Mouse (Mus musculus) layer of hippocampus, adult 9-11 months (tissue): ENCODE data around the gene Cacna1a.
"Not testable (repeated sequence)": the region's sequence is repeated elsewhere in the genome, so short reads cannot be mapped to it uniquely, and the experiment has no call there.

ENCODE experiments used
- DNase-seq: peaks from one replicate; pipeline ENCODE4 v3.0.0; 2022

The Cacna1a gene

DNA sequence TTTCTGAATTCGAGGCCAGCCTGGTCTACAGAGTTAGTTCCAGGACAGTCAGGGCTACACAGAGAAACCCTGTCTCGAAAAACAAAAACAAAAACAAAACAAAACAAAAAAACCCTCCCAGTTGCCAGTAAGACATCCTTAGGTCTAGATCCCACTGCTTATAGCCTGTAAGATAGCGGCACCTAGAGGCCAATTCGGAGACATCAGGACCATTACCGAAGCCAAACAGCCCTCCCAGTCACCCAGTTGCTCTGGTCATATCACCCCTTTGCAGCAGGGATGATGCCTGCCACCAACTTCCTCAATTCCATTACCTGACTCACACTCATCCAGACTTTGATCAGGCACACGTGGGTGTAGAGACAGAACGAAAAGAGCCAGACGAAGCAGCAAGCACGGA is 207.4 kb downstream of the Cacna1a start:
- peak; percentile 49 for DNase-seq

- no peak for DNase-seq
Measured at GRCm38 (mm10) chr8:84599401-84599800, 211.2 kb downstream of the Cacna1a start.

DNA sequence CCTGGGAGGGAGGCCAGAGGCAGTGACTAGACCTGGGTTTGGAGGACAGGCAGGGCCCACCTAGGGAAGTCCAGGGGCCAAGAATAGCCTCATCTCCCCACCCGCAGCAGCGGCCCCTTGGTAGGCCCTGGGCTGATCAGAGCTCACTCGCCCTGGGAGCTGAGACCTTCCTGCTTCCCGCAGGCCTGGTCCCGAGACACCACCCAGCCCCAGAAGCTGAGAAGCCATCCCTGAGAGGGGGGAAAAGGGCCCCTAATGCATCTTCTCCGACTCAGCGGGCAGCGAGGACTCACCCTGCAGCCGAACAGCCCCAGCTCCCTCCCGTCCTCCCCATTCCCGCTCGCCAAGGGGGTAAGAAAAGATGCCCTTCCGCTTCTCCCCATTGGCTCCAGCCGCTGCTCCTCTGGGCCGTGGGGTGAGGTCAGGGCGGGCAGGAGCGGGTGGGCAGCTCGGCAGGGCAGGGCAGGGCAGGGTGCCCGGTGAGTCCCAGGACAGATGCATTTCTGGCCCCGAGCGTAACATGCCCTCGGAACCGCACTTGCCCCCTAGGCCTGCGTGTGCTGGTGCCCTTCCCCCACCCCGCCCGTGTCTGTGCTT is 212.2 kb downstream of the Cacna1a start:
- DNase-seq, result no peak

DNA sequence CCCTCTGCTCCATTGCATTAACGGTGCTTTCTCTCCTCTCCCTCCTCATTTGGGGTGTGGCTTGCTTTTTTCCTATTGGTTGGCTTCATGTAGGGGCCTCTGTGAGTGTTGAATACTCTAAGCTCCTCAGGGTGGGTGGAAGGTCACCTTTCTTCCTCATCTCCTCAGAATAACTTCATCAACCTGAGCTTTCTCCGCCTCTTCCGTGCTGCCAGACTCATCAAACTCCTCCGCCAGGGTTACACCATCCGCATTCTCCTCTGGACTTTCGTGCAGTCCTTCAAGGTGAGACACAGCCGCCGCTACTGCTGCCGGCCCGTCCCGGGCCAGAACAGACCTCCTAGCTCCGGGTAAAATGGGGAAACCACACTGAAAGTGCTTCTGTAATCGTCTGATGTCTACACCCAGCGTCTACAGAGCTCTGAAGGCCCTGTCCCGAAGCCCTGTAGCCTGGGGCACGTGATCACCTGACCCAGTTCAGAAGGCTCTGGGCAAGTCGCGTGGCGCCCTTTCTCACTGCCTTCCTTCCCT is 213.0 kb downstream of the Cacna1a start:
- DNase-seq, result no peak

DNA sequence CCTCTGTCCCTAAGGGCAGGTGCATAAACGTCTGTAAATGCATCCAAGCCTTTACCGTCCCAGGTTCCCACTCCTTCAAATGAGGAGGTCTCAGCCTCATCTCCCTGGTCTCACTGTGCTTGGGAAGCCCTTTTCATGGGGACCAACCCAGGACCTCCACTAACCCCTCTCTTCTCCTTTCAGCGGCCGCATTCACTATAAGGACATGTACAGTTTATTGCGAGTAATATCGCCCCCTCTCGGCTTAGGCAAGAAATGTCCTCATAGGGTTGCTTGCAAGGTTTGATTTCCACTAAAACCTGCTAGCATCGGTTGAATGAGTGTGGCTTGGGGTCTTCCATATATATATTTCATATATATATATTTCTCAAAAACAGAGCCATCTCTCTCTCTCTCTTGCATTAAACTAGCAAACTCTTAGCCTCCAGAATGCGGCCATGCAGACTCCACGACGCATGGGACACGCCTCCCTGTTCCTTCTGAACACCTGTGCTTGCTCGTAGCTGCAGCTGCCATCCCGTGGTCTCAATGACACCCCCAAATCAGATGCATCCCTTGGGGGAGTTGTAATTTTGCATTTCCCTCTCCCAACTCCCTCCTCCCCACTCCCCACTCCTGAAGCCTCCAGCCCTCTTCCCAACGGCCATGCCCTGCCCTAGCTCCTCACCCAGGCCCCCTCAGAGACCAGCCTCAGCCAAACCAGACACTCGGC is 226.4 kb downstream of the Cacna1a start:
- no peak for DNase-seq

DNA sequence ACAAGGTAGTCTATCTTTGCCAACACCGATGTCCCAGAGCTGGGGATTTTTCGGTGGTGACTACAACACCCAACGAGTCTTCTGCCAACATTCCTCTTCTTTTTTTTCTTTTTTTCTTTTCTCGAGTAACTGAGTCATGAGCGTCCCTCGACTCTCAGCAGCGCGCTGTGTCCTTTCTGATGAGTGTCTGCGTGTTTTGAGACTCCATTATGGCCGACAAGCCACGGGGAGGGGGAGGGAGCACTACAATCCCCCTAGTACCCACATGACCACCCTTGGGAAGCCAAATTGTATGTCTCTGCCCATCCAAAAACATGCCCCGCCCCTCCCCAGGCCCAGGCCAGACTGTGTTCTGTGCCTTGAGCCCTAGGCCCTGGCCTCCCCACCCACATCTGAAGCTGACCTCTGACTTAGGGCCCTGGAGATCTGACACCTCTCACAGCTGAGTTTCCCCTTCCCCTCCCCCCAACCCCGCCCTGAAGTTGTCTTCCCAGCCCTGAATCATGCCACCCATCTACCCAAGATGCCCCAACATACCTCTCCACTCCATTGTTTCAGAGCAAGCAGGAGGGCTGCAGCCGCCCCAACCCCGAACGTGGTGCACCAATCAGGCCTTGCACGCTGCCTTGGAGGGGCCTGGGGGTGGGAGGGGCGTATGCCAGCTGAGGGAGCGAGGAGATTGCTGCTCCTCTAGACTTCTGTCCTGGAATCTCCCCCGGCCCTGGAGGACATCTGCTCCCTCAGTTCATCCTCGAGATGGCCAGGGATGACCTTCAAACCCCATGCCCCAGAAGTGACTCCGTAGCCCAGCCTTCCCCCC is 227.6 kb downstream of the Cacna1a start:
- no peak for DNase-seq

DNA sequence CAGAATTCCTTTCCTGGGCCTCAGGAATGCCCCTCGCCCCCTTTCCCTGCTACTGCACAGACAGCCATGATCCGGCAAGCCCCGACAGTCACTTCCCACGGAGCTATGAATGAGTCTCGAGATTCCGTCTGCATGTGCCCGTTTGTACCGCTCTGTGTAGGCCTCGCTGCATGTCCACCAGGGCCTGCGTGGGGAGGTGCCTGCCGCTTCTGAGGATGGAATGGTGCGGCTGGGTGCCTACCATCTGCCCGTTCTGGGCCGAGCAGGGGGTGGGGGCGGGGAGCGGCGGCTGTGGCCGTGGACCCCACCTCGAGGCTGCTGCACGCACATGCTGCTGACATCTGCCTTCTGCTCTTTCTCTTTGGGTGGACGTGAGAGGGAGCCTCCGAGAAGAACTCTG is 228.8 kb downstream of the Cacna1a start:
- DNase-seq, result no peak

DNA sequence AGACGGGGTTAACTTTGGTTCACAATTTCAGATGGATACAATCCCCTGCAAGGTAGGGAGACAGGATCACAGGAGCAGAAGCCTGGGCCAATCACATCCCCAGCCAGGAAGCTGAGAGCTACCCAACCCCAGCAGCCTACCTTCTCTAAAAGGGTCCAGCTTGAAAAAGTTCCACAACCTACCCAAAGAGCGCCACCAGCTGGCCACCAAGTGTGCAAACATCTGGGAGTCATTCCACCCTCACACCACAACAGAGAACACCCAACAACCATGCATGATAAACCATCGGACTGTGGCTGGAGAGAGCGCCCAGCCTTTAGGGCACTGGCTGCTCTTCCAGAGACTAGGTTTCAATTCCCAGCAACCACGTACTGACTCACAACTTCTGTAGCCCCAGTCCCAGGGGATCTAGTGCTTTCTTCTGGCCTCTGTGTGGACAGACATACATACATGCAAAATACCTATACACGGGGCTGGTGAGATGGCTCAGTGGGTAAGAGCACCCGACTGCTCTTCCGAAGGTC is 232.9 kb downstream of the Cacna1a start:
- DNase-seq, result no peak

- DNase-seq, result not testable (repeated sequence)
Measured at GRCm38 (mm10) chr8:84623425-84623824, 235.2 kb downstream of the Cacna1a start.

DNA sequence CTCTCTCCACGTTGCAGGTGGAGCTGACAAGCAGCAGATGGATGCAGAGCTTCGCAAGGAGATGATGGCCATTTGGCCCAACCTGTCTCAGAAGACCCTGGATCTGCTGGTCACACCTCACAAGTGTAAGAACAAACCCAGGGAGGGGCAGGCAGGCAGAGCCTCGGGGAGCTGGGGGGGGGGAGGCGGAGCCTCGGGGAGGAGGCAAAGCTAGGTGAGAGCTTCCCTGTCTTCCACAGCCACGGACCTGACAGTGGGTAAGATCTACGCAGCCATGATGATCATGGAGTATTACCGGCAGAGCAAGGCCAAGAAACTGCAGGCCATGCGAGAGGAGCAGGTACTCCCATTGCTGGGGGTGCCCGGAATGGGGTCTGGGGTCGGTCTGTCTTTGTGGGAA is 241.3 kb downstream of the Cacna1a start:
- no peak for DNase-seq

DNA sequence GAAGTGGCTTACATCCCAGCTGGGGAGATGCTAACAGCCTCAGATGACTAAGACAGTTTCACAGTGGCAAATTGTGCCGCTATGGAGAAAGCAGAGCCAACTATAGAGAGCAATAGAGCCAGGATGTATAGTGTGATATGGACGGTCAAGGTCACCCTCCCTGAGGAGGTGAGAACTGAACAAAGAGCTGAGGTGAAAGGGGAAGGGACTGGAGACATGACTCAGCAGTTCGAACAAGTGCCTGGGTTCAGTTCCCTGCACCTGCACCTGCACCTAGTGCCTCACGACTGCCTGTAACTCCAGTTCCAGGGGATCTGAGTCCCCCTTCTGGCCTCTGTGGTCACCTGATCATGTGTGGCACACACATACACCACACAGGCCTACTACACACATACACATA is 241.9 kb downstream of the Cacna1a start:
- no peak for DNase-seq

DNA sequence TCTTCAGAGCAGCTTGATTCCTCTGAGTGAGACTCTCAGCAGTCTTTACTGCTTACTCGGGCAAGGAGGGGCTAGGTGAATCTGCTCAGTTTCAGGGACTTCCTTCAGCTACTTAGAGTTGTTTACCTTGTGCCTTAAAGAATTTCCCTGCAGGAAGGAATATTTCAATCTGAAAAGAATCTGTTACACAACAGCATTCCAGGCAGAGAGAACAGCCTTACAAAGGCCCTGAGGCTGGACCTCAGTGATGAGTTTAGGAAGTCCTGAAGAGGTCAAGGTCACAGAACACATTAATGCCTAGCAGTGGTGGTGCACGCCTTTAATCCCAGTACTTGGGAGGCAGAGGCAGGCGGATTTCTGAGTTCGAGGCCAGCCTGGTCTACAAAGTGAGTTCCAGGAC is 243.6 kb downstream of the Cacna1a start:
- no peak for DNase-seq

- no peak for DNase-seq
Measured at GRCm38 (mm10) chr8:84633841-84634584, 245.8 kb downstream of the Cacna1a start.

DNA sequence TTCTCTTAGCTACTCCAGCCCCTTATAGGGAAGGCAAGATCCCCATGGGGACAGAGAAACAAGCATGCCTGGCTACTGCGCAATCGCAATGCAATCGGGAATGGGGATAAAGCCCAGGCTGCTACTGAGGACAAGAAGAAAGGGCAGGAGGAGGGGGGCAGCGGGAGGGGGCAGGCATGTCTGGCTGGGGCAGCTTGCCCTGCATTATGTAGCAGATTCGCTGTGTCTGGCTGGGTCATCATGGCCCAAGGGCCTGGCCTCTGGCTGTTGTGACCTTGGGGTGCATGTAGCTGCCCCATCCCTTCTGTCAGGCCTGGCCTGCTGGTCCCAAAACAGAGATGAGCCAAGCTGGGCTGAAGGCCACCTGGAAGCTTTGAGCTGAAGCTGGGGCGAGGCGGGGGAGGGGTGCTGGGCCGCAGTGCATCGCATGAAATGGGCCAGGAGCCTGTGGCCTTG is 246.6 kb downstream of the Cacna1a start:
- DNase-seq, result no peak

DNA sequence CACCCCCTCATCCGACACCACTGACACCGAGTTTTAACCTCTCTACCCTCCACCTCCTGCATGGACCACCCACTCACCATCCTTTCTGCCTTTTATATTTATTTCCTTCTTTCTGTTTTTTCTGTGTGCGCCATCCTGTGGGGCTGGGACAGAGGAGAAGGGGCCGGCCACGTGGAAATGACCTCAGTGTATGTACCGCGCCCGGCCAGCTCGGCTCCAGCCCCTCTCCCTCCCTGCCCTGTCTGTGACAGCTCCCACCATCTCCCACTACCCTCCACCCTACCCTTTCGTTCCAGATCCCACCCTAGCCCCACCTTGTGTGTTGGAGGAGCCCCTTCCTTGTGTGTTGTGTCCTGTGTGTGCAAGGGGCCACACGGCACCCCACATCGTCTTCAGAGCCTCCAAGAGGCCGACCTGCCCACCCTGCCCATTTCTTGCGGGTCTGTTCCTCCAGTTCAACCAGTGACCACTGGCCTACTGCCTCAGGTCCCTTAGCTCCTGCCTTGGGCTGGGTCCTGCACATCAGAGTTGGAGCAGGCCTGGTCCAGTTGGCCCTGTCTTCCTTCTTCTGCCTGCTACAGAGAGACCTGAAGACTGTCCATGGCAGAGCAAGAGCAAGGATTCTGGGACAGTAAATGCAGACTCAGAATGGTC is 247.3 kb downstream of the Cacna1a start:
- DNase-seq, result no peak

DNA sequence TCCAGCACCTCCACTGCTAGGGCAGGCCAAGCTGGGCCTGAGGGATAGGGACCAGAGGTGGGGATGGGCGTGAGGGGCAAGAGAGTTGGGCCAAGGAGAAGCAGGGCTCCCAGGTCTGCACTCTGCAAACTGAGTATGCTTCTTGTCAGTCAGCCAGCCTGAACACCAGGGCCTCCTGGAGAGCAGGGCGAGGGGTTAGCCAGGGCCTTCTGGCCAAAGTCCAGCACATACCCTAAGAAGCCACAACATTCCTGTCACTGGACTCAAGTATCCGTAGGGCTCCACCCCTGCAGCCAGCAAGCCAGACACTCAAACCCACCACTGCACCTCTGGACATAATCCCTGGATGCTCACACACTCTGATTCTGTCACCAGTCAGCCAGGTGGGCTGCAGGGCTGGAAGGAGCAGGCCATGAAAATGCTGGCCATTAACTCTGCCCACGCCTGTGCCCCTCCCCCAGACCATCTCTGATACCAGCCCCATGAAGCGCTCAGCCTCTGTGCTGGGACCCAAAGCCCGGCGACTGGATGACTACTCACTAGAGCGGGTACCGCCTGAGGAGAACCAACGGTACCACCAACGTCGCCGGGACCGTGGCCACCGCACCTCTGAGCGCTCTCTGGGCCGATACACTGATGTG is 247.9 kb downstream of the Cacna1a start:
- no peak for DNase-seq

- no peak for DNase-seq
Measured at GRCm38 (mm10) chr8:84637946-84638554, 249.8 kb downstream of the Cacna1a start.

DNA sequence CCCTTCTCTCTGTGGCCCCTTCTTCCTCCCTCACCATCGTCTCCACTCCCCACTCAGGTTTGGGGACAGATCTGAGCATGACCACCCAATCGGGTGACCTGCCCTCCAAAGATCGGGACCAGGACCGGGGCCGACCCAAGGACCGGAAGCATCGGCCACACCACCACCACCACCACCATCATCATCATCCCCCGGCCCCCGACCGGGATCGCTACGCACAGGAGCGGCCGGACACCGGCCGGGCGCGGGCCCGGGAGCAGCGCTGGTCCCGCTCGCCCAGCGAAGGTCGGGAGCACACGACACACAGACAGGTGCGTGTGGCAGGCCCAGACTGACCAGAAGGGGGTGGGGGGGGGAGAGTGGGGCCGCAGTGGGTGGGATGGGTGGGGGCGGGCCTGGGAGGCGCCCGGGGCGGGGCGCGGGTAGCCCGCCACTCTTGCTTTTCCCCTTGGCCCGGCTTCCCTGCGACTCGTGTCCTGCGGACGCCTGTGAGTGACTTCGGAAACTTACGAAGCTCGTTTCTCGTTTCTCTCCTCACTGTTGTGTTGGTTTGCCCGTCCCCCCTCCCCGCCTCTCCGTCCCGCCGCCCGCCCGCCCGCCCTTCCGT is 250.4 kb downstream of the Cacna1a start:
- no peak for DNase-seq

DNA sequence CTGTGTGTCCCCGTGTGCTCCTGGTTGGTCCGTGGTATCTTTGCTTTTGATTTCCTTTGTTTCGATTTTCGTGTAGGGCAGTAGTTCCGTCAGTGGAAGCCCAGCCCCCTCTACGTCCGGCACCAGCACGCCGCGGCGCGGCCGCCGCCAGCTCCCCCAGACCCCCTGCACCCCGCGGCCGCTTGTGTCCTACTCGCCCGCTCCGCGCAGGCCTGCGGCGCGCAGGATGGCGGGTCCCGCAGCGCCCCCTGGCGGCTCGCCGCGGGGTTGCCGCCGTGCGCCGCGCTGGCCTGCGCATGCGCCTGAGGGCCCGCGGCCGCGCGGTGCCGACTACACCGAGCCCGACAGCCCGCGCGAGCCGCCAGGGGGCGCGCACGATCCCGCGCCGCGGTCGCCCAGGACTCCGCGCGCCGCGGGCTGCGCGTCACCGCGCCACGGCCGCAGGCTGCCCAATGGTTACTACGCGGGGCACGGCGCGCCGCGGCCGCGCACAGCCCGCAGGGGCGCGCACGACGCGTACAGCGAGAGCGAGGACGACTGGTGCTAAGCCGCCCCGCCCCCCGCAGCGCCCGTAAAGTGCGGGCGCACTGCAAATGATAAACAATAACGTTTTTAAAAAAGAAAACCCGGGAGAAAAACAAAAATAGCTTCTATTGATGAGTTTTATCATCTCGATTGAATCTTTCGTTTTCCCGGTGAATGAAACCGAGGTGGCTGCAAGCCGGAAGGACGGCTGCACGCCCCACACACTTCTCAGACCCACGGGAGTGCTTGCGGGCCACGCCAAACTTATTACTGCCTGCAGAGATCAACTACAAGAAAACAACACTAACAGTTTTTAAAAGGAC is 251.1 kb downstream of the Cacna1a start:
- peak; percentile 95 for DNase-seq
